Mouse (Mus musculus) layer of hippocampus, adult 9-11 months (tissue): ENCODE data around the gene Ttc4.

ENCODE experiments used
- DNase-seq: peaks from one replicate; pipeline ENCODE4 v3.0.0; 2022

Ttc4 gene

GRCm38 (mm10) chr4:106613560-106613959, 65.2 kb downstream of the Ttc4 start:
- DNase-seq = no peak

- DNase-seq = no peak
These were observed 65.6 kb downstream of the Ttc4 start for GRCm38 (mm10) chr4:106613105-106613504.
